Mouse (Mus musculus): ENCODE measurements around the gene Map6. TPM values are rescaled to one million over a fixed set of nuclear protein-coding genes. Genes with fewer than 3 reads are reported as not detected.

The Map6 gene
- not detected in 4 replicates for total RNA-seq (2023)

GRCm38 (mm10) chr7:99267251-99267896, at the start of gene Map6:
Map6 (plus strand) TSS chr7:99267447.

GRCm38 (mm10) chr7:99238417-99238816, 28.8 kb upstream of the Map6 start, which contains the start of gene Mogat2:
Mogat2 (minus strand) TSS chr7:99238619.

GRCm38 (mm10) chr7:99352526-99353400, 85.5 kb downstream of the Map6 start, which contains the start of gene Serpinh1:
Serpinh1 (minus strand) TSS chr7:99353239.

GRCm38 (mm10) chr7:99381214-99382087, 114.2 kb downstream of the Map6 start, which contains the start of gene Gdpd5:
Gdpd5 (plus strand) TSS chr7:99381414.

Other genes starting within 250 kb of the Map6 start
- gene Uvrag, start 126.3 kb upstream of the Map6 start, total RNA-seq (2023), result 211 to 246 TPM (median 232 TPM) in 4 replicates
- gene Dgat2, start 84.7 kb upstream of the Map6 start, total RNA-seq (2023), result 1.4 to 2.1 TPM (median 1.8 TPM) in 4 replicates
- gene Mogat2, start 28.8 kb upstream of the Map6 start, total RNA-seq (2023), result not detected in 4 replicates
- gene Serpinh1, start 85.8 kb downstream of the Map6 start, total RNA-seq (2023), result 0.25 to 0.30 TPM in 2 of 4 replicates, not detected in the others
- 1.5 to 5.9 TPM (median 3.7 TPM) in 4 replicates for gene Gdpd5, start 114.0 kb downstream of the Map6 start, total RNA-seq (2023)
- 1.1 to 1.4 TPM (median 1.1 TPM) in 3 of 4 replicates, not detected in the other for gene Klhl35, start 198.6 kb downstream of the Map6 start, total RNA-seq (2023)
- gene Rps3, start 216.3 kb downstream of the Map6 start, total RNA-seq (2023), result 1,081 to 1,218 TPM (median 1,176 TPM) in 4 replicates

Measured in B cell, adult 62 days (primary cell).